Mouse (Mus musculus) frontal cortex, postnatal 14 days (tissue): ENCODE data around the gene Btbd9.
"Not testable (repeated sequence)": the region's sequence is repeated elsewhere in the genome, so short reads cannot be mapped to it uniquely, and the experiment has no call there.

ENCODE experiments used
- DNase-seq, 2 experiments: peaks; one replicate each; pipeline ENCODE4 v3.0.0; 2022; ENCODE audit warnings: low spot score in 2 of 2

Gene Btbd9

DNA sequence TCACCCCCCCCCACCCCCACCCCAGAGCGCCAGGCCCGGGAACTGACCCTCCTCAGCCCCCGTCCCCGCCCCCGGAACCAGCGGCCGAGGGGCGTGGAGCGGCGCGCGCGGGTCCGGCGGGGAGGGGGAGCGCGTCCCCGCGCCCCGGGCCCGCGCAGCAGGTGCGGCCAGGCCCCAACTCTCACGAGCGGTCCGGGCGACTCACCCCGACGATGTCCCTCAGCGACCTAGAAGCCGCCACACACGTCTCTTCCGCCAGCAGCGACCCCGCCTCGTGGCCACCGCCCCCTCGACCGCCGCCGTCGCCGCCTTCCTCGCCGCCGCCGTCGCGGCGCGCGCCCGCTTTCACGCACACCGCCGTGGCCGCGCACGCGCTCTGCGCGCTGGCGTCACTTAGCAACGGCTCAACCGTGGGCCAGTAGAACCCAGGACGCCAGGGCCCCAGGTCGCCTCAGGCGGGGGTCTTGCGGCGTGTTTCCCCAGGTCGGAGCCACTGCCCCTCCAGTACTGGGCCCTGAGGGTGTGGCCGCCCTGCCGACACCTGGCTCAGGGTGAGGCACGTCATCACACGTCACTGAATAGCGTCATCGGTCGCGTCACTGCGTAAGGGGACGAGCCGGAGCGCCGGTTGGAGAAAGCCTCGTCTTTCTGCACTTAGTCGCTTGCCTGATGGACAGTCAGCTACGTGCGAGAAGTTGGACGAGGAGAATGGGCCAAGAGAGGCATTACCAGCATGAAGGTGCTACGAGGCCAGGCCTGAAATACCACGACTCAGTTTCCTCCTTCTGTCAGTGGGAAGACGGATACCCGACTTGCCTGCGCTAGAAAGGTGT, at the start of gene Btbd9:
Gene Btbd9 (minus strand): TSS at position 548 of the 833 bp plus-strand sequence.
- peak; percentile 93 to 97 for DNase-seq

DNA sequence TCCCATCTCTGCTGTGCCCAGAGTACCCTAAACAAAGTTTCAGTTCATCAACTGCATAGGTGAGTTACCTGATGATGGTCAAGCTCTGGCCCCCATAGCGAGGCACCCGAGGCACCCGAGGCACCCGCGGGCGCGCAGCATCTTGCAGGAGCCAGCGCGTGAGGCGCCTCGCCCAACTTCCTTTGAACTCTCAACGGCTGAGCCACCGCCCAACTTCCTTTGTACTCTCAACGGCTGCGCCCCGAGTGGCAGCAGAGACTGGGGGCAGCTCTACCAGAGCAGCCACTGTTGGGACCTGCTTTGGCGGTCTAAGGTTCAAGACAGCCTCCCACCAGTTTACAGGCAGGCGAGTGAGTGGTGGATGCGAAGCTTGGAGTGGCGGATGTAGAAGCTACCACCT, 47.8 kb upstream of the Btbd9 start, which contains the start of gene Dnah8:
Gene Dnah8 (plus strand): TSS at position 223 of the 400 bp plus-strand sequence.
- not testable (repeated sequence) for DNase-seq

GRCm38 (mm10) chr17:30623200-30623599, 46.9 kb upstream of the Btbd9 start:
- no peak for DNase-seq

DNA sequence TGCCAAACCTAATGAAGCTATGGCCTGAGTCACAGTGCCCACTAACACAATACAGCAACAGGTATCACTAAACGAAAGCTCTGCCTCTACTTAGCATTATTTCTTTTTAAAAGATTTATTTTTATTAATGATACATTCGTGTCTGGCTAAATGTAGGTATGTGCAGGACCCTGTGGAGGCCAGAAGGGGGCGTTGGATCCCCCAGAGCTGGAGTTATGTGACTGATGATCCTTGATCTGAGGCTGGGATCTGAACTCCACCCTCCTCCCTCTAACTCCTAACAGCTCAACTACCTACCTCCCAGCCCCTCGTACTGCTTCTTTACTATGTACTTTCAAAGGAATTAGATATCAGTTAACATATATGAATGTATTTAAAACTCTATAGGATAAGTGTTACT, 45.2 kb upstream of the Btbd9 start:
- DNase-seq: no peak

- DNase-seq: no peak
These were observed 44.3 kb upstream of the Btbd9 start for GRCm38 (mm10) chr17:30620548-30620947.

DNA sequence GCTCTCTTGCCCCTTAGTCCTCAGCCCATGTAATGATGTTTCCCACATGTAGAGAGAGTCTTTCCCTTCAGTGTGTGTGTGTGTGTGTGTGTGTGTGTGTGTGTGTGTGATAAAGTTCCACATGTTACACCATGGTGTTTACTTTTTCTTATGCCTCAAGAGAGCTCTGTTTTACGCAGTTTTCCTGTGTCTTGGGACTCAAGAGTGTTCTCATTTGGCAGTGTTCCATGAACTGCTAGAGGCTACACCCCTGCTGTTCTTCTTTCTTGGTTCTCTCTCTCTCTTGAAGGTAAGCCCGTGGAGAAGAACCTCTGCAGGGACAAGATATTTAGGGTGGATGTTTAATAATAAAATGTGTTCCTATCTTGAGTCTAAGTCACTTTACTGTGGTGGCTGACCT, 42.9 kb upstream of the Btbd9 start:
- no peak for DNase-seq

- DNase-seq: no peak
These were observed 42.0 kb upstream of the Btbd9 start for GRCm38 (mm10) chr17:30618136-30618891.

GRCm38 (mm10) chr17:30616203-30616602, 39.9 kb upstream of the Btbd9 start:
- DNase-seq: no peak

DNA sequence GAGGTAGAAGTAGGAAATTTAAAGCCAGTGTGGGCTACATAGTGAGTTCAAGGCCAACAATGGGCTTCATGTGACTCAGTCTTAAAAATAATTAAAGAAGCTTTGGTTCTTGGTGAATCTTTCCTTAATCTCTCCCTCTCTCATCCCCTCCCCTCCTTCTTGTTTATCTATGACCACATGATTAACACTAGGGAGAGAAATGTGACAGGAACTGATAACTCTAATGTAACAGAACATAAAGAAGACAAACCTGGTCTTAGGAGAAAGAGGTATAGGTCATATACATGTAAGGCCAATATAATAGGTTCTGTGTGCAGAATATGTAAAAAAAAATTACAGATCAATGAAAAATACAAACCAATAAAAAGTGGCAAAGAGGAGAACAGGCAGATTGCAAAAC, 37.1 kb upstream of the Btbd9 start:
- no peak for DNase-seq

GRCm38 (mm10) chr17:30612075-30612859, 36.0 kb upstream of the Btbd9 start:
- peak; percentile 99 to 100 for DNase-seq

GRCm38 (mm10) chr17:30611221-30612074, 35.2 kb upstream of the Btbd9 start:
- DNase-seq: no peak

DNA sequence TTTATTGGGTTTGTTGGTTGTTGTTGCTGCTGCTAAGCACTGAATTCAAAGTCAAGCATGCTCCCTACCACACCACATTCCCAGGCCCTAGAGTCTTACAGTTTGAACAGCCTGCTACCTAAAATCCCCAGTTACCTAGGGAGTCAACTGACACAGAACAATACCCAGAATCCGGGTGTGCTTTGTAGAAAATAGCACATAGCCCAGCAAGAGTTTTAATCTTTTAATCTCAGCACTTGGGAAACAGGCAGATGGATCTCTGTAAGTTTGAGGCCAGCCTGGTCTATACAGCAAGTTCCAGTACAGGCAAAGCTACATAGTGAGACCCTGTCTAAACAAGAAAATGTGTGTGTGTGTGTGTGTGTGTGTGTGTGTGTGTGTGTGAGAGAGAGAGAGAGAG, 34.5 kb upstream of the Btbd9 start:
- no peak for DNase-seq

- no peak for DNase-seq
These were observed 33.7 kb upstream of the Btbd9 start for GRCm38 (mm10) chr17:30609980-30610307.

GRCm38 (mm10) chr17:30609305-30609979, 33.2 kb upstream of the Btbd9 start:
- DNase-seq: no peak

DNA sequence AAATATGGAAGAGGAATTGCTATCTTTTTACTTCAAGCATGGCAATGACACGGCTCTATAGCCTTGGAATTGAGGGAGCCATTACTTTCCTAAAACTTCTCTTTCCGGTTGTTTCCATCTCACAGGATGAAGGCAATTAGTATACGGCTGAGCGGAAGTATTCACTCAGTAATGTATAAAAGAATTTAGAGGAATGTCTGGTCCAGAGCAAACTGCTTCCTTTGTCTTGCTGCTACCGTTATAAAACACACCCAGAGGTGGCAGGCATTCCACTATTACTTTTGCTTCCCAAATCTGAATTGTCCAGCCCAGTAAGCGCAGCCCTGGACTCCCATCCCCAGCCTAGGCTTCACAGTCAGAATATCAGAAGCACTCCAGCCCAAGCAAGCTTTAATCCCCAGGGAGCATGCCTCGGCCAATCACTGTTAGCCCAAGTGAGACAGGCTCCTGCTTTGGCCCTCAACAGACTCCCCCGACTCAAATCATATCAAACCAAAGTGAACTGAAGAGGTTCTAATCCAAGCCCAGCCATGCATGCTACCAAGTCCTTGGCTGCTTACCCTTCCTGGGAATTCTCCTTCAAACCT, 31.7 kb upstream of the Btbd9 start:
- DNase-seq: no peak

DNA sequence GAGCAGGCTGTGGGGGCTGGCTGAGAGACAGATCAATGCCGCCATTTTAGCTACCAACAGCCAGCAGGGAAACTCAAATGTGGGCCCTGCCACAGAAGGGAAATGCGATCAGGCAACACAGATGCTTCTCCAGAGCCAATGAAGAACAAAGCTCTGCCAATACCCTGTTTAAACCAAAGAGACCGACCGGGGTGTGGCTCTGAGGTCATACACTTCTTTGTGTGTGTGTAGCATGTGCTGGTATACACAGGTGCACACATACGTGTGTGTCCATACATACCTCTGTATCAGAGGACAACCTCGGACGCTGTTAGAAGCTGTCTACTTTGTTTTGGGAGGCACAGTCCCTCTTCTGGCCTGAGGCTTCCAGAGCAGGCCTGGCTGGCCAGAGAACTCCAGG, 31.0 kb upstream of the Btbd9 start:
- no peak for DNase-seq

DNA sequence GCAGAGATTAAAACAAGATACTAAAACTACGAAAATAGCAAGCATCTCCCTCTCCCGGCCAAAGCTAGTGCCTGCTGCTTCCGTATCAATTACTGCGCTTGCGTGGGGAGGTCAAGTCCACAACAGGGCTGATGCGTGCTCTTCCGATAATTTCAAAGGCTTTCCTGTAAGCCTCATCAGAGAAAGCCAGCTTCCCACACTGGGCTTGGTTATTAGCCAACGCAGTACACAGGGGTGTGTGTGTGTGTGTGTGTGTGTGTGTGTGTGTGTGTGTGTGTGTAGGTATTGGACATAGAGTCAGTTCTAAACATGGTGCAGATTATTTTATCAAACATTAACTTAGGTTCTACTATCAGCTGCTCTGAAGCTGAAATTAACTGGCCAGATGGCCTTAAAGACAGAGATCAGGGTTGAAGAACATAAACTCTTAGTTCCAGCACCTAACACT, 30.4 kb upstream of the Btbd9 start:
- no peak for DNase-seq

- no peak for DNase-seq
These were observed 29.9 kb upstream of the Btbd9 start for GRCm38 (mm10) chr17:30606206-30606605.

DNA sequence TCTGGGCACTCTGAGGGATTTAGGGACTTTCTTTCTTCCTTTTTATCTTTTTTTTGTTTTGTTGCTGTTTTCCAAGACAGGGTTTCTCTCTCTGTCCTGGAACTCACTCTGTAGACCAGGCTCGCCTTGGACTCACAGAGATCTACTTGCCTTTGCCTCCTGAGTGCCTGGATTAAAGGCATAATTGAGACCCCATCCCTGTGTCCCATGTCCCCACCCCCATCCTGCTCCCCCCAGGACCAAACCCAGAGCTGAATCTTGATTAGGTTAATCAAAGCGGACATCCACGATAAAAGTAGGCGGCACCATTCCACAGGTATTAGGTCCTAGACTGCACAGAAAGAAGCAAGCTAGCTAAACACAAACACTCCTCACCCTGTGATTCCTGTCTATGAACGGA, 28.7 kb upstream of the Btbd9 start:
- DNase-seq: no peak

DNA sequence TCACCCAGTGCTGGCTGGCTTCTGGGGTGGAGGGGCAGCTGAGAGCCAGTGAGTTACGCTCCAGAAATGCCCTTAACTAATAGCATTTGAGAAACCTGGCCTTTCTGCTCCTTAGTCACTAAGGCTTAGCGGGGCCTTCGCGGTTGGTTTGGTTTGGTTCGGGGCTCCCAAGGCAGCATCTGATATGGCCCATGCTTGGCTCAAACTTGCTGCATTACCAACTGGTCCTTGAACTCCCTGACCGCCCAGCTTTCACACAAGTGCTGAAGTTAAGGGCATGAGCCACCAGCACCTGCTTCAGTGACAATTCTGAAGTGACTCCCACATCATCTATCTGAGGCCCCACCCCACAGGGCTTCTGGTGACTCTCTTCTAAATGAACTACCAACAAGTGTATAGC, 28.0 kb upstream of the Btbd9 start:
- no peak for DNase-seq
